Comparison of ENCODE assay signal across 8 mouse cellular contexts in the genomic region with DNA sequence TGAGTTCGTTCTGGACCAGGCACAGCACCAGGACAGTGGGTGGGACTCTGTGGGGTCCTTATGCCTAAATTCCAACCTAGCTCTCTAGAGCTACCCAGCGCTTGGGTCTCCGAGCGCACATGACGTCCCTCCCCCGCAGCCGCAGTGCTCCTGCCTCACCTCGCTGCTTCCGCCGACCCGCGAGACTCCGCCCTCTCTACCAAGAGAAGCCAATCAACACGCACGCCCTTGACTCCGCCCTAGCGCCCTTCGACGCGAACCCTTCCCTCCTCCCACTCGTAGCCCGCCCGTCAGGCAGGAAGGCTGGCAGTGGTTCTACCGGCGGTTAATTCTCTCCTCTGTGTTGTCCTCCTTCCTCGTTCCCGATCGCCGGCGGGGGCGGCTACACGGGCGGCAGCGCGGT. TPM values are rescaled to one million over a fixed set of nuclear protein-coding genes. Genes with fewer than 3 reads are reported as not detected.
DNase-seq lines count a peak whose midpoint lies in the region; ATAC-seq and TF ChIP-seq lines count a peak whose summit lies in the region.

Gene Mapk1, plus strand, starts transcription at position 252 of the 403 bp plus-strand sequence.

- ATAC-seq in frontal cortex, adult (ENCODE audit: low TSS enrichment) = peak; percentile 99
- ATAC-seq in lung, postnatal 0 days = peak; percentile 99

- TF ChIP-seq EP300 in lung, postnatal 0 days (IDR thresholded peaks at IDR 0.05) = no peak

- no peaks in the 10 kb centered on the region for H3K27me3 ChIP-seq in hindbrain, embryonic 10.5 days (ENCODE audit: insufficient read depth, poor library complexity, severe bottlenecking)
- no peaks in the 10 kb centered on the region for H3K27me3 ChIP-seq in lung, postnatal 0 days (replicated peaks; ENCODE audit: insufficient read depth, low read length)

- WGBS in hindbrain, embryonic 10.5 days = under 1% methylated on average over 35 of the region's 35 CpGs
- 0% methylated on average over 28 of the region's 35 CpGs for WGBS in lung, postnatal 0 days

- peak; percentile 97 for DNase-seq in MN1 (ENCODE audit: low spot score)
- DNase-seq in cerebellum, adult 9-10 months = peak; percentile 96
- peak; percentile 96 for DNase-seq in hindbrain, embryonic 10.5 days (ENCODE audit: low spot score)
- peak; percentile 97 for DNase-seq in layer of hippocampus, adult 9-11 months
- DNase-seq in lung, postnatal 0 days (ENCODE audit: low spot score) = peak; percentile 99
- DNase-seq in ovary, postnatal 14 days (ENCODE audit: low spot score) = peak; percentile 96
- peak; percentile 98 for DNase-seq in thymus, postnatal 14 days

- H3K4me2 ChIP-seq in lung, postnatal 0 days (replicated peaks; ENCODE audit: low read depth, low read length) = peak within 1 kb of the TSS; percentile 70

- H3K4me1 ChIP-seq in hindbrain, embryonic 10.5 days (replicated peaks) = peaks cover 21% of the 10 kb centered on the region
- peaks cover 5% of the 10 kb centered on the region; the same call in 1 of the 2 replicates for H3K4me1 ChIP-seq in lung, postnatal 0 days (ENCODE audit: insufficient read depth, low read depth, low read length)

- H3K27ac ChIP-seq in hindbrain, embryonic 10.5 days = peak within 1 kb of the TSS; percentile 96
- H3K27ac ChIP-seq in lung, postnatal 0 days (ENCODE audit: low read length) = peak within 1 kb of the TSS; percentile 97

- H3K9me3 ChIP-seq in hindbrain, embryonic 10.5 days = no peaks in the 10 kb centered on the region
- no peaks in the 10 kb centered on the region for H3K9me3 ChIP-seq in lung, postnatal 0 days (ENCODE audit: low read length)

- peaks cover 24% of the 10 kb centered on the region for H3K36me3 ChIP-seq in hindbrain, embryonic 10.5 days
- no peaks in the 10 kb centered on the region for H3K36me3 ChIP-seq in lung, postnatal 0 days (ENCODE audit: insufficient read depth, low read length)

- H3K9ac ChIP-seq in lung, postnatal 0 days (replicated peaks; ENCODE audit: low read depth) = peak within 1 kb of the TSS; percentile 90

- peak within 1 kb of the TSS; percentile 91 for H3K4me3 ChIP-seq in hindbrain, embryonic 10.5 days
- H3K4me3 ChIP-seq in lung, postnatal 0 days (ENCODE audit: low read depth, low read length) = peak within 1 kb of the TSS; percentile 93

- no peak for TF ChIP-seq CTCF in lung, postnatal 0 days (IDR thresholded peaks at IDR 0.05)

RNA-seq across cellular contexts. Expression of gene Mapk1, which starts in this region (rescaled TPM):
- polyA plus RNA-seq in hindbrain, embryonic 10.5 days (2016; fragmentation: Nextera tagmentation; extraction: Ambion mirVana) = 143 and 150 TPM in 2 replicates
- 110 and 117 TPM in 2 replicates for polyA plus RNA-seq in lung, postnatal 0 days (2015; fragmentation: Nextera tagmentation; extraction: Ambion mirVana)

Comparison
In these comparisons a context has a peak if more than half of its experiments do, and no peak if none do; other contexts are left out.
1. Peak in every context shown above with its lines: DNase-seq, ATAC-seq, H3K4me3 ChIP-seq and H3K27ac ChIP-seq.